Mouse (Mus musculus) E14TG2a.4 (cell line): Measurements from ENCODE around the gene Tfr2.

Experiments used
- H3K27me3 ChIP-seq: 2 replicates; pipeline ENCODE4 v1.6.1; 2014; ENCODE audit warnings: low read length, control low read depth; ENCODE audit not compliant: insufficient read depth
- H3K36me3 ChIP-seq: 2 replicates; pipeline ENCODE4 v1.6.1; 2014; ENCODE audit warnings: low read length, control low read depth; ENCODE audit not compliant: insufficient read depth
- H3K4me1 ChIP-seq: replicated peaks from 2 replicates; pipeline ENCODE4 v1.6.1; 2014; ENCODE audit warnings: low read depth, low read length, control low read depth
- H3K4me3 ChIP-seq: replicated peaks from 2 replicates; pipeline ENCODE4 v1.5.1; 2014; ENCODE audit warnings: mild to moderate bottlenecking, low read length
- H3K9me3 ChIP-seq: 2 replicates; pipeline ENCODE4 v1.6.1; 2014; ENCODE audit warnings: low read length, control low read depth
- CTCF ChIP-seq: conservative IDR thresholded peaks from 2 replicates; pipeline ENCODE4 v1.5.1; 2014; ENCODE audit warnings: low read length
- NANOG ChIP-seq: IDR thresholded peaks from 2 replicates; pipeline ENCODE4 v1.6.1; 2014; ENCODE audit warnings: borderline replicate concordance, low read length, mixed read lengths
- POU5F1 ChIP-seq: IDR thresholded peaks from 2 replicates; pipeline ENCODE4 v1.6.1; 2014; ENCODE audit warnings: low read length, borderline replicate concordance

The Tfr2 gene

DNA sequence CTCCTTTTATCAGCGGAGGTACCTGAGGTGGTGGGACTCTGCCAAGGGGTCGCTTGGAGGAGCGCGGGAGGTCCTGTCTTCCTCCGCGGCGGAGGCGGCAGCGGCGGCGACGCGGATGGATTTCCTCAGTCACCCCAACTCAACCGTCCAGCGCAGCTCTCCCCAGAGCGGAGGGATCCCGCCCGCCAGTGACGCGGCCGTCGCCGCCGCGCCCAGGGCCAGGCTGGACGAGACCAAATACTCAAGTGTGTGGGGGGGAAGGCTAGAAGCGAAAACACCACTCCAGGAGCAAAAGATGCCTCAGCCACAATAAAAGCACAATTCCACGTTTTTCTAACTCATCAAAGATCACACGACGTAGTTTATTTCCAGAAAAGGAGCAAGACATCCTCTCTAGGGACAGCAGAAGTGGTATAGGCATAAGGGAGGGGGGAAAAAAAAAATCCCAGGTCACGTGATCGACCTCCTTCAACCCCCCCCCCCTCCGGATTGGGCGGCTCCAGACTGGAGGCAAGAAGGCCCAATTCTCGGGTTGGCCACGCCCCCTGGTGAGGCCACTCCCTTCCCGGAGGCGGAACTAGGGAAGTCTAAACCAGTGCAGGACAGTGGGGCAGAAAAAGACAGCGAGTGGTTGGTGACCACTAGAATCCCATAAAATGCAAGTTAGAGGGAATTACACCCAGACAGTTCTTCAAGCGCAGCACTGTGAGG is 36.4 kb upstream of the Tfr2 start, which contains the start of the genes Epo and Gnb2:
Gene Epo (minus strand): TSS at position 126 of the 711 bp plus-strand sequence.
Gene Gnb2 (minus strand): TSS at position 394 of the 711 bp plus-strand sequence.
- Histone ChIP-seq H3K9me3 (no peaks in the 10 kb centered on the region), H3K4me3 (peak within 1 kb of the TSS; percentile 89), H3K4me1 (peaks cover 46% of the 10 kb centered on the region), H3K36me3 (peaks cover 22% of the 10 kb centered on the region), H3K27me3 (peaks cover 14% of the 10 kb centered on the region)
- TF ChIP-seq NANOG, result no peak
- no peak for TF ChIP-seq POU5F1
- TF ChIP-seq CTCF, result no peak

DNA sequence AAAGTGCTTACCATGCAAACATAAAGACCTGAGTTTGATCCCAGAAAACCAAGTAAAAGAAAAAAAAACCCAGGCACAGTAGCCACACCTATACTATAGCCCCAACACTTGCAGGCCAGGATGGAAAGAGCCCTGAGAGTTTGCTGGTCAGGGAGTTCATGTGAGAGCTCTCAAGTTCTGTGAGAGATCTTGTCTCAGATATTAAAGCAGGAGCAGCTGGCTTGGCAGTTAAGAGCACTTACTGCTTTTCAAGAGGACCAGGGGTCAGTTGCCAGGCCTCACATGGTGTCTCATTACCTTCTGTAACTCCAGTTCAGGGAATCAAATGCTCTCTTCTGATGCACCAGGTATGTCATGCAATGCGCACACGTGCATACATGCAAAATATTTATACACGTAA is 34.9 kb upstream of the Tfr2 start:
- peaks cover 31% of the 10 kb centered on the region for H3K4me1 ChIP-seq
- TF ChIP-seq POU5F1, result no peak
- no peak for TF ChIP-seq CTCF
- no peak for TF ChIP-seq NANOG
- no peak overlapping the region for H3K4me3 ChIP-seq
- no peaks in the 10 kb centered on the region for H3K9me3 ChIP-seq
- H3K27me3 ChIP-seq, result peaks cover 20% of the 10 kb centered on the region
- H3K36me3 ChIP-seq, result peaks cover 7% of the 10 kb centered on the region

DNA sequence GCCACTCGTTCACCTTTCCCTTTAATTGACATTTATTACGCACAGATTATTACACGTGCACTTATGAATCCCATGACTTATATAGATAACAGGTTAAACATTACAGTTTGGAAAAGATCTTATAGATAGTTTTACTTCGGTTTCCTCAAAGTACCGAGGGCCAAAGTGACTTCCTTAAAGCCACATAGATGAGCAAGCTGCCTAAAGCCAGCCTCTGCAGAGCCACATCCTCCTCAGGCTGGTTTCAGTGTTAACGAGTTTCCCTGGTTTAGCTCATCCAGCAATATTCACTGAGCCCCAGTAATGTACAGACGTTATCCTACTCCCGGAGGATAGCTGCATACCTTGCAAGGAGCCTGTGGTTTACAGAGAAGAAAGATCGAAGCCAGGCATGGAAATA is 34.3 kb upstream of the Tfr2 start:
- Histone ChIP-seq H3K4me3 (no peak overlapping the region), H3K9me3 (no peaks in the 10 kb centered on the region), H3K27me3 (peaks cover 20% of the 10 kb centered on the region), H3K4me1 (peaks cover 26% of the 10 kb centered on the region), H3K36me3 (peaks cover 1% of the 10 kb centered on the region)
- TF ChIP-seq POU5F1 (no peak), NANOG (no peak), CTCF (no peak)

DNA sequence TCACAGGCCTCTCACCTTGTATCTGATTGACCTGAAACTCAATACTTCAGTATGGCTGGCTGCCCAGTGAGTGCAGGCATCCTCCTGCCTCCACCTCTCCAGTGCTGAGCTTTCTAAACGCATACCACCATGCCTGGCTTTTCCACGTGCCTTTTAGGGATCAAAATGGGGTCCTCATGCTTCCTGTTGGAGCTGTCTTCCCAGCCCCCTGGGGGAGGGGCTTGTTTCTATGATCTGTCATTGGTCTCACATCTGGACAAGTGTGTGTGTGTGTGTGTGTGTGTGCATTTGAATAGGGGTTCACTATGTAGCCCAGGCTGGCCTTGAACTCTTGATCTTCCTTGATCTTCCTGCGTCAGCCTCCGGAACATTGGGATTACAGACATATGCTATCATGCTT is 32.2 kb upstream of the Tfr2 start:
- TF ChIP-seq POU5F1, result no peak
- TF ChIP-seq CTCF, result no peak
- no peak for TF ChIP-seq NANOG
- H3K36me3 ChIP-seq, result no peaks in the 10 kb centered on the region

DNA sequence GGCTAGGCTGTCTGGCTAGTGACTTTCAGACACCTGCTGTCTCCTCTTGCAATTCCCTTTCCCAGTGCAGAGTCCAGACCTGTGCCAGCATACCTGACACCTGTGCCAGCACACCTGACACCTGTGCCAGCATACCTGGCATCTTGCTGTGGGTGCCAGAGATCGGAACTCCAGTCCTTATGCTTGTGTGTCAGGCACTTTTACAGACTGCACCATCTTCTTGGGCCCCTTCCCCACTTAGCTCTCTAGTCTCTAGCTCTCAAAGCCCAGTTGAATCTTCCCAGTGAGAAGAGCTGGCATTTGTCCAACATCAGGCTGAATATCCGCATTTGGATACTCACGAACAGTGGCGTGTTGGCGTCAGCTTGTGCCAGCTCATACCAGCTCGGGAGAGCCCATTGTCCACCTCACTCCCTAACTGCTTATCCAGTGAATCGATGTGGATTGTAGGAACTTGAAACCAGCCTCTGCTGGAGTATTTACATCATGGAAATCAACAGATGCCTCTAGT is 30.3 kb upstream of the Tfr2 start:
- Histone ChIP-seq H3K36me3 (no peaks in the 10 kb centered on the region), H3K9me3 (no peaks in the 10 kb centered on the region), H3K4me3 (no peak overlapping the region), H3K27me3 (peaks cover 11% of the 10 kb centered on the region), H3K4me1 (0 out of 2 replicates have a peak, but pooled peaks cover 5% of the 10 kb centered on the region)
- TF ChIP-seq NANOG (no peak), POU5F1 (no peak), CTCF (no peak)

More for the DNA sequence above, 32.2 kb upstream of the Tfr2 start:
- Histone ChIP-seq H3K4me1 (peaks cover 11% of the 10 kb centered on the region), H3K27me3 (peaks cover 11% of the 10 kb centered on the region), H3K4me3 (no peak overlapping the region), H3K9me3 (no peaks in the 10 kb centered on the region)

DNA sequence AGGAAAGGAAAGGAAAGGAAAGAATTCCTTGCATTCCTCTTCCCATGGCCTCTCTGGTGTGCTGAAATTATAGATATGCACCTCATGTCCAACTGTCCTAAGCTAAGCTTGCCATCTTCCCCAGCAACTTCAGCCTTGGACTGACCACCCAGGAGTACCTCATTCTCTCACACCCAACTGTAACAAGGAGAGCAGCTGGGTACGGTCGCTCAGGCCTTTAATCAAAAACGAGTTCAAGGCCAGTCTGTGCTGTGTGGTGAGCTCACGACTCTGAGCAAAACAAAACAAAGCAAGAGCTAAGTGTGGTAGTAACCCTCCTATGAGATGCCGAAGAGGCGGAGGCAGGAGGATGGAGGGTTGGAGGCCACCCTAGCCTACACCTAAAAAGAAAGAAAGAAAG is 28.6 kb upstream of the Tfr2 start:
- Histone ChIP-seq H3K27me3 (peaks cover 11% of the 10 kb centered on the region), H3K4me3 (no peak overlapping the region), H3K36me3 (no peaks in the 10 kb centered on the region), H3K9me3 (no peaks in the 10 kb centered on the region), H3K4me1 (0 out of 2 replicates have a peak, but pooled peaks cover 5% of the 10 kb centered on the region)
- TF ChIP-seq NANOG (no peak), POU5F1 (no peak), CTCF (no peak)

DNA sequence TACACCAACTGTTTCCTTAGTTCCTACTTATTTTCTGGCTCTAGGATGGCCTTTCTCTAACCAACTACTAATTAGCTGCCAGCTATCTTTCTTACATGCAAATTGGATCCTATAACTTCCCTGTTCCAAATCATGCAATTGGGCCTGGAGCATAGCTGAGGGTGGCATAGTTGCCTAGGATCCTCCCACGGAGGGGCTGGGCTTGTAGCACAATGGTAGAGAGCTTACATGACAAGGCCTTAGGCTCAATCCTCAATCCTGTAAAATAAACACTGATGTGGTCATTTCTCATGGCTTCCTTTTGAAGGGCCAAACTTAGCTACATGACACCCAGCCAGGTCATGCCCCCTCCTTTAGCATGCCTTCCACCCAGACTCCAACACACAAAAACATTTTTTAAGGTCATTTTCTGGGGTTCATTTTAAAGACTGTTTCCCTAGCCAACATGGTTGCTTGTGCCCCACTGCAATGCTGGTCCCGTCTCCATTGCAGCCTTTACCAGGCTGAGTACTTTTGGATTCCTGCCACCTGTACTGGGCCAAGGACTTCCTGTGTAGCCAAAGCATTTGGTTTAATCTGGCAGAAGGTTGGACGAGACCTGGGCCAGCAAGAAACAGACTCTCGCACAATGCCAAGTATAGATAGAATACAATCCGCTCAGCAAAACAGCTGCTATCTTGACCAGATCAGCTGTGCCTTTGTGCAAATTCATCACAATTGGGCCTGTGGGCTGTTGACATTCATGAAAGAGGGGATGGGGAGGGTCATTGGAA is 27.7 kb upstream of the Tfr2 start:
- Histone ChIP-seq H3K36me3 (no peaks in the 10 kb centered on the region), H3K4me1 (0 out of 2 replicates have a peak, but pooled peaks cover 5% of the 10 kb centered on the region), H3K4me3 (no peak overlapping the region), H3K27me3 (0 out of 2 replicates have a peak, but pooled peaks cover 5% of the 10 kb centered on the region), H3K9me3 (no peaks in the 10 kb centered on the region)
- TF ChIP-seq POU5F1 (no peak), CTCF (no peak), NANOG (no peak)

DNA sequence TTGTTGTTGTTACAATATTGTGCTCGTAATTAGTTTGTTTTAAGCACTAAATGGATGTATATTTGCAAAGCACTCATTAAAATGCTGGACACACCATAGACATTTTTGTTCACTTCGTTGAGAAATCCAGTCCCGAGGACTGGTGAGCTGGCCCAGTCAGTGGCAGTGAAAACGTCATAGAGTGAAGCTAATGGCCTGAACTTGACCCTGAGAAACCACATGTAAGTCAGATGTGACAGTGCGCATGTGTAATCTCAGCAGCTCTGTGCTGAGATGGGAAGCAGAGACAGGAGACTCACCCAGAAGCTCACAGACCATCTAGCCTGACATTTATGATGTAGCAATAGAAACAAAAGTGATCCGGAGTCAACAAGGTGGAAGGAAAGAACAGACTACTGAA is 24.7 kb upstream of the Tfr2 start:
- TF ChIP-seq NANOG (no peak), CTCF (no peak), POU5F1 (no peak)
- Histone ChIP-seq H3K36me3 (no peaks in the 10 kb centered on the region), H3K4me3 (no peak overlapping the region), H3K4me1 (no peaks in the 10 kb centered on the region), H3K9me3 (no peaks in the 10 kb centered on the region), H3K27me3 (no peaks in the 10 kb centered on the region)
